Mouse (Mus musculus) G1E (cell line): ENCODE results near the gene Tex10. TPM values are rescaled to one million over a fixed set of nuclear protein-coding genes. Genes with fewer than 3 reads are reported as not detected.
"Not testable (repeated sequence)": the region's sequence is repeated elsewhere in the genome, so short reads cannot be mapped to it uniquely, and the experiment has no call there.

Experiments used
- ATAC-seq: 2 replicates; pipeline ENCODE4 v1.8.0; 2016; ENCODE audit warnings: mild to moderate bottlenecking; ENCODE audit not compliant: insufficient number of reproducible peaks, poor library complexity, low FRiP score, severe bottlenecking; ENCODE audit errors: extremely low read depth
- DNase-seq: peaks from one replicate; pipeline ENCODE4 v3.0.0; 2012; ENCODE audit warnings: low spot score
- H3K27me3 ChIP-seq: 2 replicates; pipeline ENCODE4 v1.6.1; 2012; ENCODE audit warnings: mild to moderate bottlenecking, low read length, inconsistent platforms; ENCODE audit not compliant: insufficient read depth
- H3K36me3 ChIP-seq: replicated peaks from 2 replicates; pipeline ENCODE3; 2012; ENCODE audit warnings: mild to moderate bottlenecking, inconsistent platforms
- H3K4me1 ChIP-seq: 2 replicates; pipeline ENCODE4 v1.6.1; 2012; ENCODE audit warnings: low read depth, low read length, inconsistent platforms, mixed read lengths; ENCODE audit not compliant: insufficient read depth
- H3K4me3 ChIP-seq: 2 replicates; pipeline ENCODE4 v1.5.1; 2012; ENCODE audit warnings: low read depth, mild to moderate bottlenecking, inconsistent platforms, low read length, moderate library complexity, mixed read lengths
- H3K9me3 ChIP-seq: replicated peaks from 2 replicates; pipeline ENCODE4 v1.6.1; 2012; ENCODE audit warnings: inconsistent platforms
- CTCF ChIP-seq: IDR thresholded peaks from 2 replicates; pipeline ENCODE4 v1.5.1; 2012; ENCODE audit warnings: low read depth, low read length, inconsistent platforms, mixed read lengths
- GATA1 ChIP-seq: IDR thresholded peaks from 2 replicates; pipeline ENCODE4 v1.6.1; 2012; ENCODE audit warnings: borderline replicate concordance, low read length, inconsistent platforms, mixed read lengths
- GATA2 ChIP-seq: IDR thresholded peaks from 2 replicates; pipeline ENCODE4 v1.6.1; 2012; ENCODE audit warnings: low read depth, low read length, inconsistent platforms, borderline replicate concordance
- POLR2AphosphoS5 ChIP-seq: IDR thresholded peaks from 2 replicates; pipeline ENCODE4 v1.6.1; 2012; ENCODE audit warnings: low read depth, low read length, inconsistent platforms; ENCODE audit not compliant: insufficient replicate concordance
- TAL1 ChIP-seq: conservative IDR thresholded peaks from 2 replicates; pipeline ENCODE4 v1.6.1; 2012; ENCODE audit warnings: low read depth, low read length, inconsistent platforms, mixed read lengths
- polyA plus RNA-seq: library from polyadenylated mRNA; stranded (reverse); fragments of >175 nt; gene quantifications from 2 replicates; pipeline ENCODE4 v1.2.3, GENCODE M21; 2012
- total RNA-seq, 2 experiments: library from RNA; stranded (forward) in 1 of 2; stranded (reverse) in 1 of 2; fragments of 200-1000 nt in 1 of 2; fragments of >200 nt in 1 of 2; fragmentation: Nextera tagmentation in 1 of 2; gene quantifications; 2 replicates each; pipeline ENCODE4 v1.2.3; 2014 to 2017

Gene Tex10
- total and polyA plus RNA-seq, 3 experiments, result 23.9 to 139 (median 97.7) TPM

DNA sequence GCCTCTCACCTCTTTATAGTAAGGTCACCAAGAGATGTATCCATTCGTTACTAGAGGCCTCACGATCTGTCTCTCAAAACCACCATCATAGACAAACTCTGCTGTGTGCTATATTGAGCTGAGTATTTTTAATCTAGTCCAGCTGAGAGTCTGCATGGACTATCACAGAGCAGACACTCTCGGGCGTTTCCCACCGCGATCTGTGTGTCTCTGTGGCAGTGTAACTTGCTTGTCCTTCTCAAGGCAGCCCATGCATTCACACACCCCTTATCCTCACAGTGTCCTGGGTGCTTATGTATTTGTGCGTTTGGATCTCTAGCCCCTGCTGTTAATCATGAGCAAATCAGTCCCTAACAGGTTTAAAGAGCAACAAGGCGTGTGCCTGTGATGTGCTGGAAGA lies 59.8 kb downstream of the Tex10 start:
- ATAC-seq (no peak), DNase-seq (no peak)

GRCm38 (mm10) chr4:48407350-48408039 lies 65.8 kb downstream of the Tex10 start:
- Histone ChIP-seq H3K36me3 (peaks cover 9% of the 10 kb centered on the region), H3K9me3 (no peaks in the 10 kb centered on the region), H3K4me1 (peaks cover 7% of the 10 kb centered on the region; the same call in 1 of the 2 replicates), H3K4me3 (no peak overlapping the region), H3K27me3 (no peaks in the 10 kb centered on the region)
- TF ChIP-seq CTCF (peak; percentile 94), GATA1 (no peak), TAL1 (no peak), GATA2 (no peak), POLR2AphosphoS5 (no peak)
- DNase-seq (no peak), ATAC-seq (peak; percentile 45)

More for the DNA sequence above, 59.8 kb downstream of the Tex10 start:
- H3K4me3 ChIP-seq, result no peak overlapping the region
- H3K36me3 ChIP-seq, result peaks cover 17% of the 10 kb centered on the region
- no peaks in the 10 kb centered on the region for H3K27me3 ChIP-seq
- TF ChIP-seq CTCF (no peak), GATA2 (no peak), POLR2AphosphoS5 (no peak), GATA1 (no peak), TAL1 (no peak)
- no peaks in the 10 kb centered on the region for H3K4me1 ChIP-seq
- no peaks in the 10 kb centered on the region for H3K9me3 ChIP-seq

GRCm38 (mm10) chr4:48405724-48406491 lies 67.4 kb downstream of the Tex10 start:
- not testable (repeated sequence) for H3K4me1 ChIP-seq, H3K9me3 ChIP-seq, H3K36me3 ChIP-seq, ATAC-seq, DNase-seq, H3K27me3 ChIP-seq, H3K4me3 ChIP-seq

- TF ChIP-seq GATA2 (no peak), TAL1 (no peak), CTCF (no peak), GATA1 (no peak), POLR2AphosphoS5 (no peak)
- ATAC-seq (no peak), DNase-seq (no peak)
- Histone ChIP-seq H3K27me3 (no peaks in the 10 kb centered on the region), H3K4me1 (peaks cover 7% of the 10 kb centered on the region; the same call in 1 of the 2 replicates), H3K4me3 (no peak overlapping the region), H3K36me3 (peaks cover 6% of the 10 kb centered on the region), H3K9me3 (no peaks in the 10 kb centered on the region)
Measured at GRCm38 (mm10) chr4:48403066-48403640, 70.1 kb downstream of the Tex10 start.

DNA sequence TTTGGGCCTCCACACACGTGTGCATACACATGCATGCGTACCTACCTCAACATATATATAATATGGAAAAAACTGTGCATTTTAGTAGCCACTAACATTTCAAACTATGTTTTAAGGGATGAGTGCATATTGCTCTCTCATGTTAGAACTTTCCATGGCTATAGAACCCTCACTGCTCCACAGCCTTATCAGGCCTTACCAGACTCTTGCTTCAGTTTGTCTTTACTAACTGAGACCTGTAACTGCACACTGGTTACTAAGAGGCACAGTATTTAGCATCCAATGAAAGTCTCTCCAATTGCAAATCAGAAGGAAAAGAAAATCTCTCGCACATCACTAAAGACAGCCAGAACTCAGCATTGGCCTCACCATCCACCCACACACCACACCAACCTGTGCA lies 76.3 kb downstream of the Tex10 start:
- no peaks in the 10 kb centered on the region for H3K4me1 ChIP-seq
- H3K36me3 ChIP-seq, result peaks cover 13% of the 10 kb centered on the region
- H3K9me3 ChIP-seq, result no peaks in the 10 kb centered on the region
- ATAC-seq, result no peak
- no peak for TF ChIP-seq TAL1
- no peak for TF ChIP-seq GATA1
- TF ChIP-seq GATA2, result no peak
- TF ChIP-seq CTCF, result no peak
- no peak for TF ChIP-seq POLR2AphosphoS5
- no peaks in the 10 kb centered on the region for H3K27me3 ChIP-seq
- H3K4me3 ChIP-seq, result no peak overlapping the region
- DNase-seq, result no peak

GRCm38 (mm10) chr4:48382506-48382905 lies 90.8 kb downstream of the Tex10 start:
- Histone ChIP-seq H3K27me3 (no peaks in the 10 kb centered on the region), H3K36me3 (peaks cover 6% of the 10 kb centered on the region), H3K4me3 (no peak overlapping the region), H3K9me3 (no peaks in the 10 kb centered on the region), H3K4me1 (no peaks in the 10 kb centered on the region)
- no peak for DNase-seq
- ATAC-seq, result no peak
- TF ChIP-seq GATA1 (no peak), GATA2 (no peak), TAL1 (no peak), CTCF (no peak), POLR2AphosphoS5 (no peak)
